Mouse (Mus musculus) kidney, adult 9 months (tissue): ENCODE results near the gene Dusp22.

ENCODE experiments used
- DNase-seq: peaks from one replicate; pipeline ENCODE4 v3.0.0; 2022

Gene Dusp22

DNA sequence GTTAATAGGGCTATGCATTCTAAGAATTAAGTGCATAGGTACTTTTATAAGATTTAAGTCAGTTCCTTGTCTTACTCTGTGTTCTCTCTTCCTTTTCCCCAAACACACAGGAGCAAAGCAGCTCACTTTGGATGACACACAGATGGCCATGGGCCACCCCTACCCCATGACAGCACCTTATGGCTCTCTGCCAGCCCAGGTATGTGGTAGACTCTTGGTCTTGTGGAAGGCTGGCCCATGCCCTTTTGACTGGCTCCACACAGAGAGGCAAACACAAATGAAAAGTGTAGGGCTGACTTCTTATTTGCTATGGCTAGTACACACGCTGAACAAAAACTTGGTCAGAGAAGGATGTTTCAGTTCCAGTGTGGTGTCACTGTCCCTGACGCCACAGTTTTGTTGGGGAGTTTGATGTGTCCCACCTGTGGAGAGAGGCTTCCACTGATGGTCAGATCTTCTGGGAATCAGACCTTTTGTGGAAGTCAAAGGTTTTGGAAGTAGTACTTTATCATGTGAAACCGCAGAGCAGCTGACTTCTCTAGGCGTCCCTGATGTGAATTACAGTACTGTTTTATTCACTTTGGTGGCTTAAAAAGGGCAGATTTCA lies 92.9 kb downstream of the Dusp22 start:
- DNase-seq, result no peak

DNA sequence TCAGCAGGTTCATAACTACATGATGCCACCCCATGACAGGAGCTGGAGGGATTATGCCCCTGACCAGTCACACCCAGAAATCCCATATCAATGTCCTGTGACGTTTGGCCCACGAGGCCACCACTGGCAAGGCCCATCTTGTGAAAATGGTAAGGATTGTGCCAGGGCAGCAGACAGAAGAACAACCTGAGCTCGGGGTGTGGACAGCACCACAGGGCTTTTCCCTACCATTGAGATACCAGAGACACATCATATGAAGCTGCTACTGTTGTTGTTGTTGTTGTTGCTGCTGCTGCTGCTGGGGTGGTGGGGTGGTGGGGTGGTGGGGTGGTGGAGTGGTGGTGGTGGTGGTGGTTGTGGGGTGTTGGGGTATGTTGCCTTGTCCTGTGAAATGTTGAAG lies 93.6 kb downstream of the Dusp22 start:
- no peak for DNase-seq

DNA sequence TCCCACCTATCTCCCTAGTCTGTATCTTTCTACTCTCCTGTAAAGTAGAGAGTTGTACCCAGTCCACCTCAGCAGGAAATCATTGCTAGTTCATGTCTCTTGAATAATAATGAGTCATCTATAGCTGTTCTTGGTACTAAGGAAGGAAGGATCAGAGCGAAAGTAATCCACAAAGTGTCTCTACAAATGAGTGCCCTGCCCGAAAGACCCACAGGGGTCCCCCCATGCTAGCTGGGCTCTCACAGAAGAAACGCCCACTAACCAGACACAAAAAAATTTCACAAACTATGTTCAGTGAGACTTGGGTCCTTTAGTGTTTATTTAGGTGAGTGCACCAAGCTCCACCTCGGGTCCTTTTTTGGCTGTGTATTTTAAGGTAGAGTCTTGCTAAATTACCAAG lies 94.3 kb downstream of the Dusp22 start:
- DNase-seq, result no peak

DNA sequence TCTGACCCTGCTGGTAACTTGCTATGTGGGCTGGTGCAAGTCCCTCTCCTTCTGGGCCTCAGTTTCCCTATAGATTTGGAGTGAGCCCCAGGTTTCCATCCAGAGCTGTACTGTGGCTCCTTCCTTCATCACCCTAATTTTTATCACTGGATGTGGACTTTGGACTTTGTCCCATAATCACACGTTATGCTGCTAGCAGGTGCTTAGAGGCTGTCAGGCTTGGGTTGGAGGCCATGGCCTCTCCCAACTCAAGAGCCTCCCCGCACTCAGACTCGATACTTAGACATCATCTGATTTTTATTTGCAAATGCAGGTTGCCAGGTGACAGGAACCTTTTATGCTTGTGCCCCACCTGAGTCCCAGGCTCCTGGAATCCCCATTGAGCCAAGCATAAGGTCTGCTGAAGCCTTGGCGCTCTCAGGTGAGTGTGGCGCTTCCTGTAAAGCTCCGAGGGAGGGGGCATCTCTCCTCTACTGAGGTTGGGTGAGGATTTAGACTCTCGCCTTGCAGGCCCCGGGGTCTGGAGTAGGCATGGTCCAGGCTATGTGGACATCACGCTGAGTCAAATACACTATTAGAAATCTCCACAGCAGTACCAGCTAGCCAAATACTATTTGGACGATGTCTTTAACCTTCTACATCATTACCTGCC lies 95.2 kb downstream of the Dusp22 start:
- no peak for DNase-seq

DNA sequence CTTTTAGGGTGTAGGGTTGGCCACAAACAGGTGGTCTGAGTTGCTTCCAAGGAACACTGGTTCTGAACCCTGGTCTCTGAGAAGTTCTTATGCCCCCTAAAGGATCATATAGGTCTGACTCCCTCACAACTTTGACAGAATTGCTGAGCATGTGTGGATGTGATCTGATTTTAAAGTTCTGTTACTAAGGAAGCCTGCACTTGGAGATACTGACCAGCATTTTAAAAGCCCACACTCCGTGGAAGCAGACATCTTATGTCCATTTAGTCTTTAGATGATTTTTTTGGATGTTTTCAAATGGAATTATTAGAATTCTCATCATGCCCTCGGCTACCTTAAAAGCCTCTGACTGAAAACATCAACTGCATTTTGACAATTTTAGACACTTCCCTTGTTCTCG lies 95.8 kb downstream of the Dusp22 start:
- no peak for DNase-seq

DNA sequence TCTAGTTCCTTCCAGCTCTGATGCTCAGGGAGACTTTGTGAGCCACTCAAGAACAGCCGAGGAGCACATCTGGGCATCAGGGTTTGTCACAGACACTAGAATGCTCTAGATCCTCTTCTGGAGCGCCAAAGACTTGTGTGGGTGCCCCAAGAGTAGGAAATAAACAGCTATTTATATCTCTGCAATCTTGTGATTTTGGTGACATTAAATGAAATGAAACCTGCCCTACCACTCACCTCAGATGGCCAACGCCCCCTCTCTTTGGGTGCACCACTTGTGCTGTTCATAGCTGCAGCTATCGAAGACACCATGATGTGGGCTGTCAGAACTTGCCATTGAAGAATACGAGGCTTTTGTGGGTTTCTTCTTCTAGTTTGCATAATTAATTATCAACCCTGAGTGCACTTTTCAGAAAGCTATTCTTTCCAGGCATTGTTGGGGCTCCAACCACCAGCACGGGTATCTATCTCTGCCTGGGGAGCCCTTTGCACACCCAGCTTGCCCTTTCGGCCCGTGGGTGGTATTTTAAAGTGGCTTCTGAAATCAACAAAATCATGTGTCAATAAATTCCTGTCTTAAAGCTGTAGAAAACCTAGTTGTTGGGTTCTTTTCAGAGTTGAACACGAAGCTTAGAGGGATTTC lies 96.3 kb downstream of the Dusp22 start:
- no peak for DNase-seq

- no peak for DNase-seq
Observed at GRCm38 (mm10) chr13:30757264-30757900, 97.6 kb downstream of the Dusp22 start.

DNA sequence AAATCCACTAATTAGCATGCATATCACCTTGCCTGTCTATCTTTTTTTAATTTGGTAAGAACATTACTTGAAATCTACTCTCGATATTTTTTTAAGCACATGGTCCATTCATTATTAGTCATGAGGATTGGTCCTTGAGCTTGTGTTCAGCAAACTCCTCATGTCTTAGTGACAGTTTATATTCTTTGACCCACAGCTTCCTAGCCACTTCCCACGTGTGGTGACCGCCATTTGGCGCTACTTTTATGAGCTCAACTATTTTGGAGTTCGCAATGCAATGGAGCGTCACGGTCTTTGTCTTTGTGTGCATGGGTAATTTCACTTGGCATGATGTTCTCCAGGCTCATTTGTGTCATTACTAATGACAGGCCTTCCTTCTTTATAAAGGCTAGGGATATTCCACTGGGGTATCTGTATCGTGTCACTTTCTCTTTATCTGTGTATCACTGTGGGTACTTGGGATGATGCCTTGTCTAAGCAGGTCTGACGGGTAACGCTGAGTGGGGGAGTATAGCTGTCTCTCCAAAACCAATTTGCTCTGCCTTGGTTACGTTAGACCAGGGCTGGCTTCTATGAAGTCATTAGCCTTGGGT lies 99.1 kb downstream of the Dusp22 start:
- DNase-seq, result no peak

- no peak for DNase-seq
Observed at GRCm38 (mm10) chr13:30760374-30761090, 100.7 kb downstream of the Dusp22 start.
